Mouse (Mus musculus): ENCODE measurements around the gene Ppib. TPM values are rescaled to one million over a fixed set of nuclear protein-coding genes. Genes with fewer than 3 reads are reported as not detected.

Ppib gene
- polyA plus RNA-seq, 1 experiment, result 154 TPM

DNA sequence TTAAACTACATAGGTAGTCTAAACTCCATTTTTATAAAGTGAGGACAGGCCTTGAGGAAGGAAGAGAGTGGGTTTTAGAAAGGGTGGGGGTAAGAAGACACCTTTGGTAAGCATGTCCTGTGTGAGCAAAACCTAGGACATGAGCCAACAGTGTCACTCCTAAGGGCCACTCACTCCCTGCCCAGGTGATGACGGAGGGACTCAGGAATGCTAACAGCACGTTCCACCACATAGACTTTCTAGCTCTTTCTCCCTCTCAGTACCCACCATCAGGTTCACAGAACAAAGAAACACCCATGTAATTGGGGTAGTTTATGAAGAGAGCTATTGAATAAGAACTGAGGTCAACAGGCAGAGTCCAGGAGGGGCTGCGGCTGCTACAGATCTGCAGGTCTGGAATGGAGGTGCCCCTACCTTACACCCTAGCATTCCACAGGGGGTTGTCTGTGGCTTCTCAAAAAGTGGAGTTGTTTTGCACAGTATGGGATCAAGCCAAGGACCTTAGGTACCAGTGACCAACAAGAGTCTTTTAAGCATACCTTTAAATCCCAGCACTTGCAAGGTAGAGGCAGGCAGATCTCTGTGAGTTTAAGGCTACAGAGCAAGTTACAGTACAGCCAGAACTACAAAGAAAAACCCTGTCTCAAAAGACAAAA lies 20.9 kb downstream of the Ppib start:
- no peak overlapping the region for H3K27ac ChIP-seq (ENCODE audit: control insufficient read depth, insufficient read depth, low read length)
- H3K27me3 ChIP-seq (ENCODE audit: control insufficient read depth, insufficient read depth, low read length), result no peaks in the 10 kb centered on the region; the same call in 1 of the 2 replicates
- DNase-seq, result no peak
- WGBS, result 95% methylated on average over 3 of the region's 3 CpGs
- no peaks in the 10 kb centered on the region for H3K36me3 ChIP-seq (ENCODE audit: control insufficient read depth, insufficient read depth, low read length)
- no peaks in the 10 kb centered on the region for H3K4me1 ChIP-seq (replicated peaks; ENCODE audit: control insufficient read depth, insufficient read depth, low read length)
- H3K4me3 ChIP-seq (ENCODE audit: control insufficient read depth, insufficient read depth, low read length), result no peak overlapping the region
- TF ChIP-seq CTCF (IDR thresholded peaks at IDR 0.05; ENCODE audit: borderline replicate concordance, control insufficient read depth, extremely low read depth, insufficient read depth, low read length, poor library complexity) (no peak), POLR2A (IDR thresholded peaks at IDR 0.05; ENCODE audit: control insufficient read depth, extremely low read depth, insufficient read depth, low read length, poor library complexity) (no peak)

DNA sequence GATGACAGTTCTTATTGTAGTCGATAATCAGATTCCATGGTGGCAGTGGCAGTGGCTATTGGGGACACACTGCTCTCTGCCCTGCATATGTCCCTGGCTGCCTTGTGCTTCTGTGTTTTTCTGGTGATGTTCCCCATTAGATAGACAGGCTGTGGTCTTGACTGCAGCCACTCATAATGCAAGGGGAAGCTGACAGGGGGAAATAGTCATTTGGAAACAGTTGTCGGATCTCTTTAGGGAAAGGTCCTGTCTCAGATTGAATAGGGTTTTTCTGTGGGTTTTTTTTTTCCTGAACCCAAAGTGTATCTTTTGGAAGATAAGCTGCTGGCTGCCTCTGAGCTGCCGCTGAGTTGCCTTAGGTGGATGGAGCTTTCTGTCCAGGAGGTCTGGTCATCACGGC lies 22.0 kb downstream of the Ppib start:
- no peak for DNase-seq
- TF ChIP-seq CTCF (IDR thresholded peaks at IDR 0.05; ENCODE audit: borderline replicate concordance, control insufficient read depth, extremely low read depth, insufficient read depth, low read length, poor library complexity), result no peak
- TF ChIP-seq POLR2A (IDR thresholded peaks at IDR 0.05; ENCODE audit: control insufficient read depth, extremely low read depth, insufficient read depth, low read length, poor library complexity), result no peak
- no peaks in the 10 kb centered on the region; the same call in 1 of the 2 replicates for H3K27me3 ChIP-seq (ENCODE audit: control insufficient read depth, insufficient read depth, low read length)
- H3K27ac ChIP-seq (ENCODE audit: control insufficient read depth, insufficient read depth, low read length), result no peak overlapping the region
- peaks cover 2% of the 10 kb centered on the region; the same call in 1 of the 2 replicates for H3K36me3 ChIP-seq (ENCODE audit: control insufficient read depth, insufficient read depth, low read length)
- H3K4me1 ChIP-seq (replicated peaks; ENCODE audit: control insufficient read depth, insufficient read depth, low read length), result no peaks in the 10 kb centered on the region
- 87% methylated on average over 4 of the region's 4 CpGs for WGBS
- no peak overlapping the region for H3K4me3 ChIP-seq (ENCODE audit: control insufficient read depth, insufficient read depth, low read length)

DNA sequence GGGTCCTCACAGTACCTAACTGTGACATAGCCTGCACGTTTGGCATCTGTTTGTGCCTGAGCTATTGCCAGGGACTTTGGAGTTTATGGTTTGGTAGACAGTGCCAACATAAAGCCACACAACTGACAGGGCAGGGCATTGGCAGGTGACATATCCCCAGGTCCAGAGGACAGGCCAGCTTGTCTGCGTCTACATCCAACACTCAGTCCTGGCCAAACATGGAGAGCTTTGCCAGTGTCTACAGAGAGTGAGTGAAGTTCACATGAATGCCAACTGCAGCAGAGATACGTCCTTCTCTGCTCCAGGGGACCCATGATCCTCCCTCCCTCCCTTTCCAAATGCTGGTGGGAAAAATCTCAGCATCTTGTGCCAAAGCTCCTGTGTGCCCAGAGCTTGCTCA lies 24.1 kb downstream of the Ppib start:
- H3K4me1 ChIP-seq (replicated peaks; ENCODE audit: control insufficient read depth, insufficient read depth, low read length), result no peaks in the 10 kb centered on the region
- no peaks in the 10 kb centered on the region for H3K27me3 ChIP-seq (ENCODE audit: control insufficient read depth, insufficient read depth, low read length)
- no peak for TF ChIP-seq POLR2A (IDR thresholded peaks at IDR 0.05; ENCODE audit: control insufficient read depth, extremely low read depth, insufficient read depth, low read length, poor library complexity)
- no peak for TF ChIP-seq CTCF (IDR thresholded peaks at IDR 0.05; ENCODE audit: borderline replicate concordance, control insufficient read depth, extremely low read depth, insufficient read depth, low read length, poor library complexity)
- H3K36me3 ChIP-seq (ENCODE audit: control insufficient read depth, insufficient read depth, low read length), result peaks cover 10% of the 10 kb centered on the region; the same call in 1 of the 2 replicates
- H3K4me3 ChIP-seq (ENCODE audit: control insufficient read depth, insufficient read depth, low read length), result no peak overlapping the region
- 96% methylated on average over 3 of the region's 3 CpGs for WGBS
- DNase-seq, result no peak
- no peak overlapping the region for H3K27ac ChIP-seq (ENCODE audit: control insufficient read depth, insufficient read depth, low read length)

DNA sequence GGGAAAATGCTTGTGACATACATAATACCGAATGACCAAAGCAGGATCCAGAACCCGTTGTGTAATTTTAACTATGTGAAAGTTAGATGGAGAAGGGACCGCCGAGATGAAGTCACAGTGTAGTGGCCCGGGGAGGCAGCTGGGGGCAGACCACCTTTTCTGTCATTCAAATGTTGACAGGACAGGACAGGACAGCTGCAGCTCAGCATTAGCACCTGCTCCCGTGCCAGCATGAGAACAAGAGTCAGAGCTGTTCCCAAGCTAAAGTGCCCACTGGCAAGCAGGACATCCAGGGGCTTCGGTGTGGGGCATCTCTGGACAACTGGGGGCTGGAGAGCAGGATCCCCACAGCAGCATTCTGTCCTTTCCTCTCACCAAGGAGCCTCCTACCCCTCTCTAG lies 27.0 kb downstream of the Ppib start:
- 98% methylated on average over 7 of the region's 7 CpGs for WGBS
- H3K27ac ChIP-seq (ENCODE audit: control insufficient read depth, insufficient read depth, low read length), result no peak overlapping the region
- TF ChIP-seq POLR2A (IDR thresholded peaks at IDR 0.05; ENCODE audit: control insufficient read depth, extremely low read depth, insufficient read depth, low read length, poor library complexity), result no peak
- no peak for TF ChIP-seq CTCF (IDR thresholded peaks at IDR 0.05; ENCODE audit: borderline replicate concordance, control insufficient read depth, extremely low read depth, insufficient read depth, low read length, poor library complexity)
- no peak for DNase-seq
- H3K4me1 ChIP-seq (replicated peaks; ENCODE audit: control insufficient read depth, insufficient read depth, low read length), result no peaks in the 10 kb centered on the region
- no peak overlapping the region for H3K4me3 ChIP-seq (ENCODE audit: control insufficient read depth, insufficient read depth, low read length)
- no peaks in the 10 kb centered on the region for H3K27me3 ChIP-seq (ENCODE audit: control insufficient read depth, insufficient read depth, low read length)
- H3K36me3 ChIP-seq (ENCODE audit: control insufficient read depth, insufficient read depth, low read length), result peaks cover 10% of the 10 kb centered on the region; the same call in 1 of the 2 replicates

DNA sequence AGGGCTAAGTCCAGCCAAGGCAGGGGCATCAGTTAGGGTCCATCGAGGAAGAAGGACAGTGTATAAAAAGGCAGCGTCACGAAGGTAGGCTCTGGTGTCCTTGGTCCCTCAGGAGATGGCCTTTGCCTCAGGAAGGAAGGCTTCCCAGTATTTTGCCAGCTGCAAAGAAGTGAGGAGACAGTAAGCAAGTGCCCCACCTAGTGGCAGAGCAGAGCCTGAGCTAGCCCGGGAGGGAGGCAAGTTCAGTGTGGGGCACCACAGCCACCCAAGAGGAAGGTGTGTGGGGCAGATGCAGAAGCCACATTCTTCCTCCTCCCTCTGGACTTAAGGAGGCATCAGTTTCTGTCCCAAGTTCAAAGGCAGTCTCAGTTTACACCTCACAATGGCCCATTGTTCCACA lies 28.4 kb downstream of the Ppib start:
- Histone ChIP-seq H3K27ac (ENCODE audit: control insufficient read depth, insufficient read depth, low read length) (no peak overlapping the region), H3K4me3 (ENCODE audit: control insufficient read depth, insufficient read depth, low read length) (no peak overlapping the region), H3K27me3 (ENCODE audit: control insufficient read depth, insufficient read depth, low read length) (no peaks in the 10 kb centered on the region), H3K36me3 (ENCODE audit: control insufficient read depth, insufficient read depth, low read length) (peaks cover 21% of the 10 kb centered on the region), H3K4me1 (replicated peaks; ENCODE audit: control insufficient read depth, insufficient read depth, low read length) (no peaks in the 10 kb centered on the region)
- 75% methylated on average over 4 of the region's 4 CpGs for WGBS
- peak; percentile 65 for DNase-seq
- TF ChIP-seq POLR2A (IDR thresholded peaks at IDR 0.05; ENCODE audit: control insufficient read depth, extremely low read depth, insufficient read depth, low read length, poor library complexity) (no peak), CTCF (IDR thresholded peaks at IDR 0.05; ENCODE audit: borderline replicate concordance, control insufficient read depth, extremely low read depth, insufficient read depth, low read length, poor library complexity) (peak; percentile 72; the same call in 1 of the 2 replicates)

DNA sequence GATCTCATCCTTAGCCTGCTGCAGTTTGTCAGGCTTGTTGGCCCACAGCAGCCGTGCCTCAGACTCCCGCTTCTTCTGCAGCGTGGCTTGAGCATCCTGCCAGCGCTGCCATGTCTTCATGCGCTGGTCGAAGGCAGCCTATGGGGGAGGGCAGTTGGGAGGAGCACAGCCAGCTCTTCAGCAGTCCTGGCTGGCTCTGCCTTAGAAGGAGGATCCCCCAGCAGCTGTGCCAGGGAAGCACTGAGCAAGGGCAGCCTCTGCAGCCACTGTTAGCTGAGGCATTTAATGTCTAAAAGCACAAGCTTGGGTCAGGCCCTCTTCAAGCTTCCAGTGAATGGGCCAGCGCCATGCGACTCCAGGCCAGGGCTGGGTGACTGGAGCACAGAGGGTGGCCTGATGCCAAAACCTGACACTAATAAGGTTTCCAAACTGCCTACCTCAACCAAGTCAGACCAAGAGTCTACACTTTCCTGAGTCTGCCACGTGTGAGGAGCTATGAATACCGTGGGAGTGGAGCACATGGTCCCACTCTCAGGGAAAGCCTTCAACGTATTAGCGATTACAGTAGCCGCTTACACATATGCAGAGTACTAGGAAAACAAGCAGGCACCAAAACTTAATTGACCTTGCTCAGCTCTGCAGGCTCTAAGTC lies 30.7 kb downstream of the Ppib start:
- Histone ChIP-seq H3K4me1 (replicated peaks; ENCODE audit: control insufficient read depth, insufficient read depth, low read length) (peaks cover 11% of the 10 kb centered on the region), H3K36me3 (ENCODE audit: control insufficient read depth, insufficient read depth, low read length) (peaks cover 32% of the 10 kb centered on the region), H3K4me3 (ENCODE audit: control insufficient read depth, insufficient read depth, low read length) (no peak overlapping the region), H3K27ac (ENCODE audit: control insufficient read depth, insufficient read depth, low read length) (no peak overlapping the region), H3K27me3 (ENCODE audit: control insufficient read depth, insufficient read depth, low read length) (no peaks in the 10 kb centered on the region)
- TF ChIP-seq CTCF (IDR thresholded peaks at IDR 0.05; ENCODE audit: borderline replicate concordance, control insufficient read depth, extremely low read depth, insufficient read depth, low read length, poor library complexity) (no peak), POLR2A (IDR thresholded peaks at IDR 0.05; ENCODE audit: control insufficient read depth, extremely low read depth, insufficient read depth, low read length, poor library complexity) (no peak)
- no peak for DNase-seq
- WGBS, result 94% methylated on average over 13 of the region's 13 CpGs

Data from thymus, adult 2 months (tissue).